Mouse (Mus musculus) stomach, postnatal 0 days (tissue): ENCODE measurements around the gene Tekt1. TPM values are rescaled to one million over a fixed set of nuclear protein-coding genes. Genes with fewer than 3 reads are reported as not detected.

Experiments
- ATAC-seq: fragments of 200-750 bp; cut with Nextera tagmentation; 2 replicates; pipeline ENCODE4 v1.8.0; 2017; ENCODE audit not compliant: low FRiP score, low TSS enrichment
- DNase-seq: peaks from one replicate; pipeline ENCODE4 v3.0.0-alpha.2; 2016; ENCODE audit warnings: low spot score
- H3K27ac ChIP-seq: fragments of 300-500 bp; sonication (generic); replicated peaks from 2 replicates; pipeline ENCODE4 v1.5.1; 2014; ENCODE audit warnings: mild to moderate bottlenecking, control low read depth
- H3K27me3 ChIP-seq: fragments of 300-500 bp; sonication (generic); 2 replicates; pipeline ENCODE4 v1.6.1; 2014; ENCODE audit warnings: low read length; ENCODE audit not compliant: control insufficient read depth, insufficient read depth
- H3K36me3 ChIP-seq: fragments of 300-500 bp; sonication (generic); 2 replicates; pipeline ENCODE4 v1.6.1; 2014; ENCODE audit warnings: low read length, mixed read lengths; ENCODE audit not compliant: control insufficient read depth, insufficient read depth
- H3K4me1 ChIP-seq: fragments of 300-500 bp; sonication (generic); replicated peaks from 2 replicates; pipeline ENCODE4 v1.6.1; 2014; ENCODE audit warnings: antibody characterized with exemption; ENCODE audit not compliant: control insufficient read depth, insufficient read depth
- H3K4me2 ChIP-seq: fragments of 300-500 bp; sonication (generic); replicated peaks from 2 replicates; pipeline ENCODE4 v1.6.1; 2014; ENCODE audit warnings: low read depth, mild to moderate bottlenecking, control low read depth, moderate library complexity
- H3K4me3 ChIP-seq: fragments of 300-500 bp; sonication (generic); 2 replicates; pipeline ENCODE4 v1.5.1; 2014; ENCODE audit warnings: low read depth, low read length, control low read depth
- H3K9ac ChIP-seq: fragments of 300-500 bp; sonication (generic); 2 replicates; pipeline ENCODE4 v1.6.1; 2014; ENCODE audit warnings: mild to moderate bottlenecking, low read length, control low read depth, mixed read lengths
- H3K9me3 ChIP-seq: fragments of 300-500 bp; sonication (generic); 2 replicates; pipeline ENCODE4 v1.6.1; 2016; ENCODE audit warnings: low read length; ENCODE audit not compliant: control insufficient read depth
- CTCF ChIP-seq: IDR thresholded peaks from 2 replicates; pipeline ENCODE4 v1.5.1; 2016; ENCODE audit warnings: antibody characterized with exemption, low read depth, mild to moderate bottlenecking, moderate library complexity
- EP300 ChIP-seq: optimal IDR thresholded peaks from 2 replicates; pipeline ENCODE3; 2016; ENCODE audit warnings: antibody characterized with exemption
- WGBS: fragments of 180-500 bp; shearing (Covaris S2); extraction: QIAGEN DNeasy Blood & Tissue Kit; methylation state at CpG from one replicate; pipeline ENCODE4 v1.1.7; 2014; 5-methylcytosine and 5-hydroxymethylcytosine counted together
- polyA plus RNA-seq: library from polyadenylated mRNA; unstranded; fragments of >200 nt; fragmentation: Nextera tagmentation; extraction: Ambion mirVana; gene quantifications from 2 replicates; pipeline ENCODE4 v1.2.1, GENCODE M21; 2015

The Tekt1 gene
- polyA plus RNA-seq, 1 experiment from 2014 or later = not detected

- no peak overlapping the region for H3K4me3 ChIP-seq
- no peaks in the 10 kb centered on the region for H3K9me3 ChIP-seq
- peaks cover 10% of the 10 kb centered on the region for H3K4me1 ChIP-seq
- no peak overlapping the region for H3K9ac ChIP-seq
- no peak for DNase-seq
- no peak overlapping the region for H3K4me2 ChIP-seq
- no peak overlapping the region for H3K27ac ChIP-seq
- WGBS = 67% methylated on average over 2 of the region's 2 CpGs
- ATAC-seq = no peak
- no peaks in the 10 kb centered on the region; the same call in 1 of the 2 replicates for H3K36me3 ChIP-seq
- no peak for TF ChIP-seq EP300
- no peak for TF ChIP-seq CTCF
- H3K27me3 ChIP-seq = no peaks in the 10 kb centered on the region
These were observed 32.5 kb upstream of the Tekt1 start for GRCm38 (mm10) chr11:72394694-72395093.

GRCm38 (mm10) chr11:72393669-72394068, 31.4 kb upstream of the Tekt1 start:
- ATAC-seq (no peak), DNase-seq (no peak)
- Histone ChIP-seq H3K4me1 (peaks cover 10% of the 10 kb centered on the region), H3K4me3 (no peak overlapping the region), H3K27me3 (no peaks in the 10 kb centered on the region), H3K36me3 (no peaks in the 10 kb centered on the region; the same call in 1 of the 2 replicates), H3K4me2 (no peak overlapping the region), H3K9ac (no peak overlapping the region), H3K9me3 (no peaks in the 10 kb centered on the region), H3K27ac (no peak overlapping the region)
- TF ChIP-seq EP300 = no peak
- no peak for TF ChIP-seq CTCF
- 43% methylated on average over 5 of the region's 5 CpGs for WGBS

GRCm38 (mm10) chr11:72393243-72393642, 31.0 kb upstream of the Tekt1 start:
- Histone ChIP-seq H3K4me1 (peaks cover 10% of the 10 kb centered on the region), H3K27ac (no peak overlapping the region), H3K9me3 (no peaks in the 10 kb centered on the region), H3K27me3 (no peaks in the 10 kb centered on the region), H3K9ac (no peak overlapping the region), H3K36me3 (no peaks in the 10 kb centered on the region; the same call in 1 of the 2 replicates), H3K4me2 (no peak overlapping the region), H3K4me3 (no peak overlapping the region)
- ATAC-seq (no peak), DNase-seq (no peak)
- 90% methylated on average over 3 of the region's 3 CpGs for WGBS
- TF ChIP-seq CTCF (no peak), EP300 (no peak)

GRCm38 (mm10) chr11:72391181-72391580, 28.9 kb upstream of the Tekt1 start:
- TF ChIP-seq EP300 = no peak
- no peak for TF ChIP-seq CTCF
- H3K4me2 ChIP-seq = no peak overlapping the region
- no peak overlapping the region for H3K9ac ChIP-seq
- no peak overlapping the region for H3K27ac ChIP-seq
- no peak overlapping the region for H3K4me3 ChIP-seq
- 90% methylated on average over 13 of the region's 13 CpGs for WGBS
- ATAC-seq (no peak), DNase-seq (no peak)
- H3K27me3 ChIP-seq = no peaks in the 10 kb centered on the region
- H3K4me1 ChIP-seq = 0 out of 2 replicates have a peak, but pooled peaks cover 4% of the 10 kb centered on the region
- no peaks in the 10 kb centered on the region for H3K9me3 ChIP-seq
- no peaks in the 10 kb centered on the region; the same call in 1 of the 2 replicates for H3K36me3 ChIP-seq

GRCm38 (mm10) chr11:72389407-72390142, 27.3 kb upstream of the Tekt1 start:
- WGBS = 71% methylated on average over 7 of the region's 7 CpGs
- H3K9me3 ChIP-seq = no peaks in the 10 kb centered on the region
- H3K9ac ChIP-seq = no peak overlapping the region
- DNase-seq = no peak
- TF ChIP-seq CTCF (no peak), EP300 (no peak)
- H3K27me3 ChIP-seq = no peaks in the 10 kb centered on the region
- H3K4me2 ChIP-seq = no peak overlapping the region
- no peaks in the 10 kb centered on the region; the same call in 1 of the 2 replicates for H3K36me3 ChIP-seq
- H3K4me1 ChIP-seq = 0 out of 2 replicates have a peak, but pooled peaks cover 4% of the 10 kb centered on the region
- no peak for ATAC-seq
- H3K4me3 ChIP-seq = no peak overlapping the region
- H3K27ac ChIP-seq = no peak overlapping the region

GRCm38 (mm10) chr11:72388113-72388529, 25.9 kb upstream of the Tekt1 start:
- no peaks in the 10 kb centered on the region; the same call in 1 of the 2 replicates for H3K36me3 ChIP-seq
- no peak overlapping the region for H3K27ac ChIP-seq
- DNase-seq = no peak
- H3K4me3 ChIP-seq = no peak overlapping the region
- ATAC-seq = no peak
- no peaks in the 10 kb centered on the region for H3K27me3 ChIP-seq
- no peak overlapping the region for H3K9ac ChIP-seq
- TF ChIP-seq CTCF = no peak
- no peak for TF ChIP-seq EP300
- no peak overlapping the region for H3K4me2 ChIP-seq
- H3K4me1 ChIP-seq = no peaks in the 10 kb centered on the region
- WGBS = 91% methylated on average over 6 of the region's 6 CpGs
- no peaks in the 10 kb centered on the region for H3K9me3 ChIP-seq
